Mouse (Mus musculus): Measurements from ENCODE around the gene Synpo2l.
"Not testable (repeated sequence)": the region's sequence is repeated elsewhere in the genome, so short reads cannot be mapped to it uniquely, and the experiment has no call there.

The Synpo2l gene

DNA sequence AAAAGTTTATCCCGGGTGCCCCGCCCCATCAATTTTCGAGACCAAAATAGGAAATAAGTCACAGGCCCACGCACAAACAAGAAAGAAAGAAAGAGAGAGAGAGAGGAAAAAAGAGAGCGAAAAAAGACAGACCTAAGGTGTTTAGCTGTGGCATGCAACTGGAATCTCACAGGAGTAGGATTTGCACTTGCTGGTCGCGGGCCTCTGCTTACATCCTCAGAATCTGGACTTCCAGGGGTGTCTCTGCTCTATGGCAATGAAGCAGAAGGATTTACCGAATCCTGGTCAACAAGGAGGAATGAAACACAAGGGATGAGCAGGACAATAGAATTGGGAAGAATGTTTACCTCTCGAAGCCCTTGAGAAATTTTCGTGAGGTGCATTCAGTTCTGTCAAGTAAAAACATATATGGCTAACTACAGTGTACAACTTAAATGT is 26.7 kb downstream of the Synpo2l start:
- no peak for DNase-seq (ENCODE audit: low spot score in 2 of 2)

- DNase-seq (ENCODE audit: low spot score in 2 of 2) = peak; percentile 96 to 98
These were observed 27.3 kb downstream of the Synpo2l start, which contains the start of gene Usp54 for GRCm38 (mm10) chr14:20640644-20641437. Gene Usp54 (minus strand): TSS chr14:20641063.

GRCm38 (mm10) chr14:20639918-20640619 is 28.1 kb downstream of the Synpo2l start:
- no peak for DNase-seq (ENCODE audit: low spot score in 2 of 2)

DNA sequence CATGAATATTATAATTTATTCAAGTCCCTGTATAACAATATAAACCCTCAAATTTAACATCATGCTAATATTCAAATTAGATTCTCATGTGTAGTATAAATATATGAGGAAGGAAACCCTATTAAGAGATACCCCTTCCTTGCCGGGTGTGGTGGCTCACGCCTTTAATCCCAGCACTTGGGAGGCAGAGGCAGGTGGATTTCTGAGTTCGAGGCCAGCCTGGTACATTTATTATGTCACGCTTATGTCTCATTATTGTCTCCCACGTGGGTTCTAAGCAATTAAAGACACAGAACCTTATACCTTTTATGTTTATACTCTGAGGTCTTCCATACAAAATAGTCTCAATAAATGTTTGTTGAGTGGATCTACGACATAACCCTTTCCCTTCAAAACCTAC is 29.5 kb downstream of the Synpo2l start:
- DNase-seq (ENCODE audit: low spot score in 2 of 2) = no peak

DNA sequence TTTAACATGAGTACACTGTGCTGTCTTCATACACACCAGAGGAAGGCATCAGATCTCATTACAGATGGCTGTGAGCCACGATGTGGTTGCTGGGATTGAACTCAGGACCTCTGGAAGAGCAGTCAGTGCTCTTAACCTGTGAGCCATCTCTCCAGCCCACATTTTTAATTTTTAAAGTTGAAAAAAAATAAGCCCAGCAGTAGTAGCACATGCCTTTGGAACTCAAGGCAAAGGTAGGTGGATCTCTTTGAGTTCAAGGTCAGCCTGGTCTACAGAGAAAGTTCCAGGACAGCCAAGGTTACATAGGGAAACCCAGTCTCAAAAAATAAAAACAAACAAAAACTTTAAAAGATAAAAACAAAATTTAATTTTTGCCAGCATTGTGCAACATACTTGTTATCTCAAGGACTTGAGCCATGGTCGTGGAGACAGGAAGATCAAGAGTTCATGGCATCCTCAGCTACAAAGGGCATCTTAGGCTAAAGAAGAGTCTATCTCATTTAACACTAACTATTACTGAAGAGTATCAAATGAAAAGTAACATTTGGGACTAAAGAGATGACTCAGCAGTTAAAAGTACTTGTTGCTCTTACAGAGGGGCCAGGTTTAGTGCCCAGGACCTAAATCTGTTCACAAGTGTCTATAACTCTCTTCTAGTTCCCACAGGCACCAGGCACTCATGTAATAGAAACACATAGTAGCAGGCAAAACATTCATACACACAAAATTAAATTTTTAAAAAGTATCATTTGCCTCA is 30.2 kb downstream of the Synpo2l start:
- DNase-seq (ENCODE audit: low spot score in 2 of 2) = no peak

DNA sequence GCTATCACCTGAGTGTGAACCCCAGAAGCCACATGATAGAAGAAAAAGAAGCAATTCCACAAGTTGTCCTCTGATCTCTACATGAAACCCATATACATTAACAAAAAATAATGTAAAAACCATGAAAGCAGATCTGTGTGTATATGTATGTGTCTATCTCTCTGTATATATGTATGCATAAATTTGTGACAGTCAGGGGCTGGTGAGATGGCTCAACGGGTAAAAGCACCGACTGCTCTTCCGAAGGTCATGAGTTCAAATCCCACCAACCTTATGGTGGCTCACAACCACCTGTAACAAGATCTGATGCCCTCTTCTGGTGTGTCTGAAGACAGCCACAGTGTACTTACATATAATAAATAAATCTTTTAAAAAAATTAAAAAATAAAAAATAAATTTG is 31.2 kb downstream of the Synpo2l start:
- not testable (repeated sequence) for DNase-seq (ENCODE audit: low spot score in 2 of 2)

- DNase-seq (ENCODE audit: low spot score in 2 of 2) = no peak
These were observed 32.6 kb downstream of the Synpo2l start for GRCm38 (mm10) chr14:20635546-20635945.

DNA sequence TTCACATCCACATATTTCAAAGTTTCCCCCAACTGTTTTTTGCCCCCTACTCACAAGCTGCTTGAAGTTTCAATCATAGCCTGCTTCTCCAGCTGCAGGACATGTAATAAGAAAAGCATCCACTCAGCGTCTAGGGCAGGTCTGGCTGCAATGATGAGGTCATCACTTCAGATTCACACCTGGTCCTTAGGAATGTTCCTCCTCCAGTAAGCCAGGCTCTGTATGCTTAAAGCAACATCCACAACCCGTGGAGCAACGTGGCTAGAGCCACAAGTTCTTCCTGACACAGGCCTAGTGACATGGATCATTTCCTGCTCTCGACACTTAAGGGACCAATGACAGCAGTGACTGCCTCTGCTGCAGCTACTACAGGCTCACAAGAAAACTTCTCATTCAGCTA is 36.9 kb downstream of the Synpo2l start:
- no peak for DNase-seq (ENCODE audit: low spot score in 2 of 2)

- no peak for DNase-seq (ENCODE audit: low spot score in 2 of 2)
These were observed 41.2 kb downstream of the Synpo2l start for GRCm38 (mm10) chr14:20626971-20627370.

- no peak for DNase-seq (ENCODE audit: low spot score in 2 of 2)
These were observed 41.7 kb downstream of the Synpo2l start for GRCm38 (mm10) chr14:20626447-20626846.

DNA sequence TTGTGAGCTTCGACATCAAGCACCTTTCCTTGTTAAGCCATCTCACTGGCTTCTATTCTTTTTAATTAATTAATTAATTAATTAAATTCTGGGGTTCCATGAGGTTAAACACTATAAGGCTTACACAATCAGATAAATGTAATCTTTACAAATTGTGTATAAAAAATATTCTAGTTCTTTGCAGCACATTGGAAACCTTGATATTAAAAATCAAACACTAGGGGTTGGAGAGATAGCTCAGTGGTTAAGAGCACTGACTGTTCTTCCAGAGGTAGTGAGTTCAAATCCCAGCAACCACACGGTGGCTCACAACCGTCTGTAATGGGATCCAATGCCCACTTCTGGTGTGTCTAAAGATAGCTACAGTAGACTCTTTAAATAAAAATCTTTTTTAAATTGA is 45.2 kb downstream of the Synpo2l start:
- no peak for DNase-seq (ENCODE audit: low spot score in 2 of 2)

DNA sequence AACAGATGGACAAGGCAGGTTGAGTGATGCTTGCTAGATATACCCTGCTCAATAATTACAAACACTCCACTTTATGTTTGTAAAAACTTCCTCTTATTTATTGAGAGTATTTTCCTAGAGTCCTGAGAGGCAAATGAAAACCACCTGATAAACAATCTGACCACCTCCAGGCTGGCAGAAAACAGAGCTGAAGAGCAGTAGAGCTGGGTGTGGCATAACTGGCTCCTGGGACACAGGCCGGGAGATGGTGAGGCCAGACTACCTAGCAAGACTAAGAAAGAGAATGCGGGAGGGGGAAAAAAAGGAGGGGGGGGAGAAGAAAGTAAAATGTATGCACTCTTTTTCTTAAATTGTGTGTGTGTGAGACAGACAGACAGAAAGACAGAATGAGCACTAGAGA is 45.7 kb downstream of the Synpo2l start:
- no peak for DNase-seq (ENCODE audit: low spot score in 2 of 2)

- no peak for DNase-seq (ENCODE audit: low spot score in 2 of 2)
These were observed 46.3 kb downstream of the Synpo2l start for GRCm38 (mm10) chr14:20621903-20622302.

DNA sequence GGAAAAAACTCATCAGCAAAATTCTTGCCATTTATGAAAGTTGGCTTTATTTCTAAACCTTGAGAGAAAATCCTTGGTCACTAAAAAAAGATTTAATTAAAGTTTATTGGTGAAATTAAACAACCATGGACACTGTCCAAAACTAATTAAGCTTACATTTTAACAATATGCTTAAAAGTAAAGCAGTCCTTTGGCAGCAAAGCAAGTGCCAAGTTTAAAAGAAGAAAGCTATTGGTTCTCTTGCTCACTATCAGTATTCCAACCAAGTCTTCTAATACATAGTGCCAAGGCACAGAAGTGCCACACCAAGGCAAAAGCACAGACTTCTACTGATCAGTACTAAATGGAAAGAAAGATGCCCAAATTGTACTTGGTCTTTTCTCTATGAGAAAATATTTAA is 49.0 kb downstream of the Synpo2l start:
- DNase-seq (ENCODE audit: low spot score in 2 of 2) = no peak

- DNase-seq (ENCODE audit: low spot score in 2 of 2) = no peak
These were observed 49.9 kb downstream of the Synpo2l start for GRCm38 (mm10) chr14:20618211-20618610.

DNA sequence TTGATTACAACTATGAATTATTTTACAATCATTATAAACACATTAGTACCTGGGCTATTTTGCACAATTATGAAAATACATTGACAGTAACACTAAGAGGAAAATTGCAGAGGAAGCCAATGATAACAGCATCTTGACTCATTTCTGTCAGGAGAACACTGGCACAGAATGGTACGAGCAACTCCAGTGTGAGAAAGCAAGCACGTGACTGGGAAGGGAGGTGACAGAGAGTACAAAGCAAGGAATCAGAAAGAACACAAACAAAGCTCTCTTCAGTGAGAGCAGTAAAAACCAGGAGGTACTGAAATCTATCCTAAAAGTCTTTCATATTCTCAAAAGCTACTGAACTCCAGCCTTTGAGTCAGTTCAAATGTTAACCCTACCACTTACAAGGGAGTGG is 51.7 kb downstream of the Synpo2l start:
- DNase-seq (ENCODE audit: low spot score in 2 of 2) = no peak

- DNase-seq (ENCODE audit: low spot score in 2 of 2) = no peak
These were observed 53.1 kb downstream of the Synpo2l start for GRCm38 (mm10) chr14:20615075-20615474.

- no peak for DNase-seq (ENCODE audit: low spot score in 2 of 2)
These were observed 55.3 kb downstream of the Synpo2l start for GRCm38 (mm10) chr14:20612820-20613219.

GRCm38 (mm10) chr14:20610146-20610545 is 58.0 kb downstream of the Synpo2l start:
- peak; percentile 65 to 78 for DNase-seq (ENCODE audit: low spot score in 2 of 2)

DNA sequence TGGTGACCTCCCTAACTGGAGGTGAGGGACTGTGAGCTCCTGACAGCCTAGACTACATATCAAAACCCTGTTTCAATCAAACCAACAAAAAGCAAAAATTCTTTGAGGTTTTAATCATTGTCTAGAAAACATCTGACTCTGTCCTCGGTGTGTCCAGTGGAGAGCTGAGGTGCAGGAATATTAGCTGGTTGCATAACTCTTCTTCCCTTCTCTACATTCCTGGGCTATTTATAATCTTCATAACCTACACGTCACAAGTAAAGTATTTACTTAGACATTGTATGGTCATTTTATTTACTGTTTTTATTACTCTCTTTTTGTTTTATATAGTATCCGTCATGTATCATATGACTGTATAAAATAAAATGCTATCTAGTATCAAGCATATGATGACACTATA is 58.6 kb downstream of the Synpo2l start:
- no peak for DNase-seq (ENCODE audit: low spot score in 2 of 2)
